Mouse (Mus musculus) hematopoietic stem cell, adult 5-6 weeks (primary cell): Measurements from ENCODE around the gene Olfr1392. TPM values are rescaled to one million over a fixed set of nuclear protein-coding genes. Genes with fewer than 3 reads are reported as not detected.
"Not testable (repeated sequence)": the region's sequence is repeated elsewhere in the genome, so short reads cannot be mapped to it uniquely, and the experiment has no call there.

Experiments used
- ATAC-seq, 2 experiments: fragments of 125-278 bp in 1 of 2; replicated peaks in 1 of 2; 2 replicates each; pipeline ENCODE4 v1.8.0; 2016 to 2017; ENCODE audit warnings: inconsistent platforms in 2 of 2, mild to moderate bottlenecking in 2 of 2, moderate number of reproducible peaks in 2 of 2, low read depth in 1 of 2, moderate TSS enrichment in 1 of 2; ENCODE audit not compliant: low FRiP score in 2 of 2, poor library complexity in 2 of 2, severe bottlenecking in 2 of 2, insufficient read depth in 1 of 2, low TSS enrichment in 1 of 2
- total RNA-seq: library from RNA; stranded (forward); fragments of 172-1452, 232-1000 nt; gene quantifications from 2 replicates; pipeline ENCODE4 v1.2.3, GENCODE M21; 2017

Gene Olfr1392
- total RNA-seq, 1 experiment from 2014 or later, result not detected

DNA sequence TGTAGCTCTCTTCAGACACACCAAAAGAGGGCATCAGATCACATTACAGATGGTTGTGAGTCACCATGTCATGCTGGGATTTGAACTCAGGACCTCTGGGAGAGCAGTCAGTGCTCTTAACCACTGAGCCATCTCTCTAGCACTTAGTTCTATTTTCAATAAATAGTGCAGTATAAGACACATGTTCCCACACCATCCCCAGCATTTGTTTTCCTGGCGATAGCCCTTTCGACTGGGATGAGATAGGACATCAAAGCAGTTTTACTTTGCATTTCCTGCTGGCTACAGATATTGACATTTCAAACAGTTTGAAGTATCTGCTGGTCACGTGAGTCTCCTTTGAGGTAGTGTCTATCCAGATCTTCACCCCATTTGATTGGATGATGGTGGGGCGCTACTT, 14.7 kb upstream of the Olfr1392 start:
- ATAC-seq, result no peak

GRCm38 (mm10) chr11:49271334-49271733, 13.7 kb upstream of the Olfr1392 start:
- ATAC-seq, result peak; percentile 56 to 86

- ATAC-seq, result no peak
Observed at GRCm38 (mm10) chr11:49273834-49274519, 11.1 kb upstream of the Olfr1392 start.

DNA sequence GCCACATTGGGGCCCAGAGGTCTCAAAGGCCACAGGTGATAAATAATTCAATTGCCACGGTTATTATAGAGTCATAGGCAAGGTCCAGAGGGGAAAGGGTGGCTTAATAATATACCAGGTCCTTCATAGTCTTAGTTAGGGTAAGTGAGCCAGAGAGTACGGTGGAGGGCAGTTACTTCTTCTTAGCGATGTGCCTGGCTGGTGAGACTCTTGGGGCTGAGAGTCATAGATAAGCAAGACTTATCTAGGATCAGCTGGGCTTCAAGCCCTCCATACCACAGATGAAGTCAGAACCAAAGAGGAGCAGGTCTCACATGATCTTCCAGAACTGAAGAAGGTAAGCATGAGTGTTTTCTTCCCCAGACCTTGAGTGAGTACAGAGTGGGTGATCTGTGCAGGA, 6.9 kb upstream of the Olfr1392 start, which contains the start of gene Olfr1393:
Gene Olfr1393, plus strand, starts transcription at position 83 of the 400 bp plus-strand sequence.
- no peak for ATAC-seq

DNA sequence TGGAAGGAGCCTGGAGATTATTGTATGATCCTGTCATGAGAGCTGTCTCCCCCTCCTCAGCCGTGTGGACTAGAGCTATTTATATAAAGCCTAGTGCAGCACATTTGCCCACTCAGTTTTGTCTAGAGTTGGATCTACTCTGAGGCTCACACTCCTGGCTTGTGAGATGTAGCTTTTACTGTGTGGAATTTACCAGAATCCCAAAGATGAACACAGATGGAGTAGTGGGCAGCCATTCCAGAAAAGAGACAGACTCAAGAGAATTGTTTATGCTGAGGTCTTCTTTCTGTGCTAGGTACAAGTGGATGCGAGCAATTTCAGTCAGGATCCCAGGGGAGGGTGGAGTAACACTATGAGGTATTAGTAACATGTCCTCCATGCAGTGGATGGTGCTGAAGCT, 2.2 kb downstream of the Olfr1392 start:
- no peak for ATAC-seq

- no peak for ATAC-seq
Observed at GRCm38 (mm10) chr11:49292777-49293176, 7.7 kb downstream of the Olfr1392 start.

- no peak for ATAC-seq
Observed at GRCm38 (mm10) chr11:49304441-49304840, 19.4 kb downstream of the Olfr1392 start, which contains the start of gene Olfr10. Olfr10 (plus strand) TSS chr11:49304741.

DNA sequence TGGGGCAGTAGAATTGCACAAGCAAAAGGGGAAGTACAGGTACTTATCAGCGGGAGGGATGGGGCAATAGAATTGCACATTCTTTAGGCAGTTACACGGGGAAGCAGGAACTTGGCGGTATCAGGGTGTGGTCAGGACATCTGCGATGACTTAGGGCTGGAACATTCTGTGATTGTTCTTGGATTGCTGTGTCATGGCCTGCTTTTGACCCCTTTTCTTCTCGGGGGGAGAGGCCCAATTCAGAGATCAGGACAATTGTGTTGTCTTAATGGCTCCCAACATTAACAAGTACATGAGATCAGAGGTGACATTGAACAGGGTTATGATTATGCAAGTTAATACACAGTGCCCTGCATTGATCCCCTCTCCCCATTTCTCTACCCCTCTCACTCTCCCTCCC, 23.5 kb downstream of the Olfr1392 start:
- not testable (repeated sequence) for ATAC-seq

- ATAC-seq, result no peak
Observed at GRCm38 (mm10) chr11:49322442-49322841, 37.4 kb downstream of the Olfr1392 start, which contains the start of gene Olfr1391. Olfr1391 (plus strand) TSS chr11:49322742.

DNA sequence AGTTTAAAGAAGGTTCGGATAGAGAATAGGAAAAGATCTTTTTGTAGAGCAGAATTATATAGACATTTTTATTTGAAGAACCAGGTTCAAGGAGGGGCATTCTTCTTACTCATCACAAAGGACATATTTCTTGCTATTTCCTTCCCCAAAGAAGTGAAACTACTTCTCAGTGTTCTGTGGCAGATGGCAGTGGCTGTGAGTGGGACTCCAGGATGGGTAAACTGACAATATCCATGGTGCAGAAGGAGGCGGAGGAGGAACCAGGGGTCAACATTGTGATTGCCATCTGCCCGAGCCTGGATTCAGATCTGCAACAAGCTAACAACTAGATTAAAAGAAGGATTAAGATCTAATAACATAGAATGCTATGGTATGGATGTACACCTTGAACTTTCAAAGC, 41.6 kb downstream of the Olfr1392 start:
- no peak for ATAC-seq

GRCm38 (mm10) chr11:49329686-49330085, 44.6 kb downstream of the Olfr1392 start:
- ATAC-seq, result no peak

DNA sequence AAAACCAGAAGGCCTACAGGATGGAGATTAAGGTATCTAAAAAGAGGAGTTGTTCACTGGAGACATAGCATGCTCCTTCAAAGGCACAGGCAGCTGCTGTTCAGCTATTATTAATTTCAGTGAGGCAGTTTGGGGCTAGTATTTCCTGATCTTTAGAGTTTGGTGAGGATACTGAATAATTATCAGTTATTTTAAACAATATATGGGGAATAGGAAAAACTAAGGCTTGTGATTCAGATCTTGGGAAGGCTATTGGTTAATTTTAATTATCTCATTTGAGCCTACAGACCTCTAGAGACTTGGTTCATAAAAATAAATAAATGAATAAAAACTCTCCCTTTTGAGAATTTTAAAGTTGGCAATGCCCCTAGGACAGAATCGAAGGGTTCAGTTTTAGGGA, 49.8 kb downstream of the Olfr1392 start, which contains the start of gene Olfr1390:
Gene Olfr1390, plus strand, starts transcription at position 301 of the 400 bp plus-strand sequence.
- no peak for ATAC-seq

DNA sequence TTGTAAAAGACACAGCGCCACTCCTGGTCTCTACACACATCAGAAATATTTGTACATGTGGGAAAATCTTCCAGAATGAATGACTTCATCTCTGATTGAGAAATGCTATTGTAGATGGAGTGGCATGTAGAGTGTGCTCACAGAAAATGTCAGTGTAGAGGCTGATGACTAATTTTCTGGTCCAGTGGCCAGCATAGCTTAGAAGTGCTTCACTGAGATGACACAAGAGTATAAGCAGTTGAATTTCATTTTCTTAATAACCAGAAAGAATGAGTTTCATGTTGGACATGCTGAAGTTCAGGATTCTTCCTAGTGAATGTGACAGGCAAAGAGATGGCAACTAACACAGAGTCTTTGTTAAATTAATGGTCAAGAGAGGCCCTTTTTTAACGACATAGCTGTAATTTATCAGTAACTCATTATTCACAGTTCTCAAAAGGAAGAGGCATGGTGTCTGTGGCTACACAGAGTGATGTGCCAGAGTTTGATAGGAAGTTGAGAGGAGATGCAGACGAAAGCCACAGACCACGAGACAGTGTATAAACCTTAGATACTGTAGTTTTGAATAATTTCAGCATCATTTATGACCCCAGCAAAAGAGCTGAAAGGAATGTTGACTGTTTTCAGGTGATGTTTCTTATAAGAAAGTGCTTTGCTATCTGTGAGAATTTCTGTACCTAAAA, 52.2 kb downstream of the Olfr1392 start:
- ATAC-seq, result no peak

Other genes with a start within 250 kb of the Olfr1392 start
- 35.6 and 56.0 TPM in 2 replicates for gene 9930111J21Rik2, start 234.0 kb upstream of the Olfr1392 start, total RNA-seq
- gene Tgtp2, start 221.1 kb upstream of the Olfr1392 start, total RNA-seq, result 551 and 622 TPM in 2 replicates
- gene Ifi47, start 208.7 kb upstream of the Olfr1392 start, total RNA-seq, result 57.2 and 82.0 TPM in 2 replicates
- not detected in 2 replicates for gene Olfr1396, start 170.4 kb upstream of the Olfr1392 start, total RNA-seq
- not detected in 2 replicates for gene Olfr1395, start 143.0 kb upstream of the Olfr1392 start, total RNA-seq
- not detected in 2 replicates for gene Olfr1394, start 130.9 kb upstream of the Olfr1392 start, total RNA-seq
- 6.8 and 8.8 TPM in 2 replicates for gene Btnl9, start 98.1 kb upstream of the Olfr1392 start, total RNA-seq
- gene Zfp62, start 82.0 kb upstream of the Olfr1392 start, total RNA-seq, result 144 and 155 TPM in 2 replicates
- gene Mgat1, start 41.1 kb upstream of the Olfr1392 start, total RNA-seq, result 50.9 and 100 TPM in 2 replicates
- gene Olfr1393, start 7.0 kb upstream of the Olfr1392 start, total RNA-seq, result not detected in 2 replicates
- not detected in 2 replicates for gene Olfr10, start 19.5 kb downstream of the Olfr1392 start, total RNA-seq
- gene Olfr1391, start 37.5 kb downstream of the Olfr1392 start, total RNA-seq, result not detected in 2 replicates
- not detected in 2 replicates for gene Olfr1390, start 49.9 kb downstream of the Olfr1392 start, total RNA-seq
- not detected in 2 replicates for gene Olfr1389, start 137.8 kb downstream of the Olfr1392 start, total RNA-seq
- gene Olfr1388, start 151.3 kb downstream of the Olfr1392 start, total RNA-seq, result 0.13 and 0.15 TPM in 2 replicates
- not detected in 2 replicates for gene Olfr1387, start 170.1 kb downstream of the Olfr1392 start, total RNA-seq
- gene Olfr1386, start 179.8 kb downstream of the Olfr1392 start, total RNA-seq, result not detected in 2 replicates
- gene Olfr1385, start 203.8 kb downstream of the Olfr1392 start, total RNA-seq, result not detected in 2 replicates
- not detected in 2 replicates for gene Olfr1384, start 221.4 kb downstream of the Olfr1392 start, total RNA-seq
- gene Olfr1383, start 234.4 kb downstream of the Olfr1392 start, total RNA-seq, result not detected in 2 replicates
- not detected in 2 replicates for gene Olfr1382, start 243.0 kb downstream of the Olfr1392 start, total RNA-seq